Mouse (Mus musculus): ENCODE results near the gene Xrcc5. TPM values are rescaled to one million over a fixed set of nuclear protein-coding genes. Genes with fewer than 3 reads are reported as not detected.

Xrcc5 gene
- 10.3 and 10.9 TPM in 2 replicates for polyA plus RNA-seq (2012; rRNA removed)

DNA sequence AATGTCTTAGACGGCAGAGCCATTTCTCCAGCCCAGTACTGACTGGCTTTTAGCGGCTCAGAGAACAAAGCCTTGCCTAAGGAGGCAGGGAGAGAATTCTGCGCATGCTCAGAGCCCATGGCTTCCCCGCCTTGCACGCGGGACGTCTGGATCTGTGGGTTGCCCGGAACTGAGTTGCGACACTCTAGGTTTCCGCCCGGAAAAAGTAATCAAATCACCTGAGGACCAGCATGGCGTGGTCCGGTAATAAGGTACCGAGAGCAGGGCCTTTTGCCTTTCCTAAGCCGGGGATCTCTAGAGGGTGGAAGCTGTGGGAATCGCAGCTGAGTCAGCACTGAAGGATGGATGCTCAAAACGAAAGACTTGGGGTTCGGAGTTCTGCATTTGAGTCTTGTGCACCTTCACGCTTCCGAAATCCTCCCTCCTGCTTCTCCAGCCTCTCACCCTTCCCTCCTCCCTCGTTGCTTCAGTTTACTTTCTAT lies at the start of gene Xrcc5:
Gene Xrcc5, plus strand, starts transcription at position 105 of the 482 bp plus-strand sequence.
- DNase-seq (ENCODE audit: extremely low spot score in 1 of 2, low spot score in 1 of 2): peak; percentile 91 to 98

GRCm38 (mm10) chr1:72263099-72263498 lies 44.1 kb upstream of the Xrcc5 start:
- DNase-seq (ENCODE audit: extremely low spot score in 1 of 2, low spot score in 1 of 2): no peak

- DNase-seq (ENCODE audit: extremely low spot score in 1 of 2, low spot score in 1 of 2): peak in 1 of 2 experiments; percentile 45
Measured at GRCm38 (mm10) chr1:72278085-72278484, 29.1 kb upstream of the Xrcc5 start.

DNA sequence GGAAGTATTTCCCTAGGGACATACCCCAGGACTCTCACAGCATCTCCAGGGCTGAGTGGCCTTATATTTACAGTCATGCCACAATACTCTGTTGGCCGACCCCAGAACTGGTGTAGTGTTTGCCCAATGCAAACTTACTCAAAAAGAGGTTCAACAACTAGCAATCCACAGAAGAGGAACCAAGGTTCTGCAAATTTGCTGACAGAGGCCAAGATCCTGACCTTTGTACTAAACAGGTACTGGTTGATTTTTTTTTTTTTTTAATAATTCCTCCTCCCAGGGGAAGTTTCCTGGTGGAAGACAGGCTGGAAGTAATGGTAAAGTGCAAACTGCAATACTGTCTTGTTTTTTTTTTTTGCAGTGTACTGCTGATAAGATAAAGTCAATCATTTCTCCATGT lies 24.6 kb upstream of the Xrcc5 start:
- no peak for DNase-seq (ENCODE audit: extremely low spot score in 1 of 2, low spot score in 1 of 2)

DNA sequence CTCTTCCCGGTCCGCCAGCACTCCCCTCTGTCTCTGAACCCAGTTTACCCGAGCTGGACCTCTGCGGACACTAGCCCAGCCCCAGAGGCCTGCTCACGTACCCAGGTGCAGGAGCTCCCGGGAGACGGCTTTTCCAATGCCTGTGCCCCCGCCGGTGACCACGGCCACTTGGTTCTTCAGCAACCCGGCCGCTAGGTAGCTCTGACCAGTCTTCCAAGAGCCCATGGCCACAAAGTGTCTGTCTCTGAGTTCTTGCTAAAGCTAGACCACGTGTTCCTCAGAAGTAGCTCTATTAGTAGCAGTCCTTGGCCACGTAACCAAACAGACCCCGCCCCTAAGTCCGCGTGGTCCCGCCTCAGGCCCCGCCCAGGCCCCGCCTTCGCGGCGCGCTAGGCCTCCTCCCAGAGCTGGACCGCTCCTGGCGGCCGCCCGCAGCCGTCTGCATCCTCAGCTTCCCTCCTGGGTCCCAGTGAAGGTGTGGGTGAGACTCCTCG lies 23.2 kb upstream of the Xrcc5 start, which contains the start of the genes Pecr and Tmem169:
Gene Pecr, minus strand, starts transcription at position 323 of the 494 bp plus-strand sequence.
Gene Tmem169, plus strand, starts transcription at position 378 of the 494 bp plus-strand sequence.
- DNase-seq (ENCODE audit: extremely low spot score in 1 of 2, low spot score in 1 of 2): peak; percentile 92 to 94

- DNase-seq (ENCODE audit: extremely low spot score in 1 of 2, low spot score in 1 of 2): no peak
Measured at GRCm38 (mm10) chr1:72284539-72284938, 22.7 kb upstream of the Xrcc5 start.

DNA sequence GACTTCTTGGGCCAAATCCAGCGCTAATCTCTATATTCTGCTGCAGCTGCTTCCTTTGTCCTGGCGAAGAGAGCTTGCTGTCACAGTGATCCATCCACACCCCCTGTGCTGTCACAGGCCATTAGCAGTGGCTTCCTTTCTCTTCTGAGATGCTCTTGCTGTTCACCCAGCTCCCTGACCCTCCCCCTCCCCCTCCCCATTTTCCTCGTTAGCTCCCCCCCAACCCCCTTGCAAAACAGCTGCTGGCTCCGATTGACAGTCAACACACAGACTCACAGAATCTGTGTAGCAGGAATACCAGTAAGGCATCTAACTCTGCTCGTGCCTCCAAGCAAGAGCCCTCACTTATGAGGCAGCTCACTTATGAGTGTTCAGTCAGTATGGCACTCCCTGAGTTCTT lies 20.3 kb upstream of the Xrcc5 start:
- DNase-seq (ENCODE audit: extremely low spot score in 1 of 2, low spot score in 1 of 2): no peak

DNA sequence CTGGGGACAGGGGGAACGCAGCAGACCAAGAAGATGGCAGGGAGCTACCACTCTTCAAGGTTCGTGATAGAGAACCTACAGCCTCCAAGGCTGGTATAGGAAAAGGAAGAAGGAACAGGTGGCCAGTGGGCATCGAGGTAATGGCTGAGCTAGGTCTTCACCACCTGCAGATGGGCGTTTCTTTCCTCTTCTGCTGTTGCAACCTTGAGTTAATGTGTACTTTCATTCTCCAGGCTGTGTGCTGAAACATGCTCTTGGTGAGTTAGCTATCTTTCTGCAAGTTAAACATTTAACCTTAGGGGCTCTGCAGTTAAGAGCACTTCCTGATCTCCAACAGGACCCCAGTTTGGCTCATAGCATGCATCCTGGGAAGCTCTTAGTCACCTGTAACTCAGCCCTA lies 19.3 kb upstream of the Xrcc5 start:
- DNase-seq (ENCODE audit: extremely low spot score in 1 of 2, low spot score in 1 of 2): no peak

DNA sequence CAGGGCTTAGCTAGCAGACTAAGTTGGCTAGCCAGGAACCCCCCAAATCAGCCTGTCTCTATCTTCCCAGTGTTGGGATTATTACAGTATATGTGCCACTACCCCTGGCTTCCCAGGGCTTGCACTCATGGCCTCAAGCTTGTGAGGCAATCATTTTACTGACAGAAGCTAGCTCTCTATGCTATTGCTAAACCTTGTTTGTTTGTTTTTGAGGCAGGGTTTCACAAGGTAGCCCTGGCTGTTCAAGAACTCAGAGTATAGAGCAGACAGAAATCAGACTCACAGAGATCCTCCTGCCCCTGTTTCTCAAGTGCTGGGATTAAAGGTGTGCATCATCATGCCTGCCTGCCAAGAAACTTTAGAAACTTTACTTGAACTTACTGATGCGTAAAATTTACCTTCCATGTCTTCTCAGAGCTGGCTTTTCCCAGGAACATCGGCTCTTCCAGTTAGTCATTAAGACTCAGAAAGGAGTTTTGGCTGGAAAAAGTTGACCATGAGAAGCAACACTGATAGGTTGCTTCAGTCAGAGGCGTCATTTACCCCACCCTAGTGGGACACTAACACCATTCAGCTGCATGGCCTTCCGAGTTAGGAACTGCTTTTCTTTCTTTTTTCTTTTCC lies 18.6 kb upstream of the Xrcc5 start:
- no peak for DNase-seq (ENCODE audit: extremely low spot score in 1 of 2, low spot score in 1 of 2)

DNA sequence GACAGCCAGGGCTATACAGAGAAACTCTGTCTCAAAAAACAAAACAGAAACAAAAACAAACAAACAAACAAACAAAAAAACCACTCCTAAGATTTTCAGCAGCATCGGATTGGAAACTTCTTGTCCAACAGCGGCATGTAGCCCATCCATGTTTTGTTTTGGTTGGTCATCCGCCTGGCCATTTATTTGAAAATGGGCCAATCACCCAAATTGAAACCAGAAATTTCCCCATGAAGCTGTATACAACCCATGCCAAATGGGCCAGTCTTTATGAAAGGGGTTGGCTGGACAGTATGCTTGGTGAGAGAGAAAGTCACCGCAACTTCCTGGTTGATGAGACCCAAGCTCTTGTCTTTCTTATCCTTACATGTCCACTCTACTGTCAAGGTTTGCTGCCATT lies 16.3 kb upstream of the Xrcc5 start:
- no peak for DNase-seq (ENCODE audit: extremely low spot score in 1 of 2, low spot score in 1 of 2)

DNA sequence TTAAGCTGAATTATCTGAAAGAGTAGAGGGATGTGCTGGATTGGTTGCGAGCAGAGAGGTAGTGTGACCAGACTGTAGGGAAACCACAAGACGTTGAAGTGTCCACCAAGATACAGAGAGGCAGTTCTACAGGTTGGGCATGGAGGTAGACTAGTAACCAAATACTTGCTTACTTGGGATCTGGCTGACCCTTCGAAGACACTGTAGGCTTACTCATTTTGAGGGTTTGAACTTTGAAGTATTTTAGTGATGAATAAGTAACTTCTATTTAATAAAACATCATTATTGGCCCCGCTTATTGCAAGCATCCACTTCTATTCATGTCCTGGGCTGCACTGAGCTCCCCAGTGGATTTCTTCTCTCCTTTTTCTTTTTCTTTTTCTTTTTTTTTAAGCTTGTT lies 15.8 kb upstream of the Xrcc5 start:
- no peak for DNase-seq (ENCODE audit: extremely low spot score in 1 of 2, low spot score in 1 of 2)

DNA sequence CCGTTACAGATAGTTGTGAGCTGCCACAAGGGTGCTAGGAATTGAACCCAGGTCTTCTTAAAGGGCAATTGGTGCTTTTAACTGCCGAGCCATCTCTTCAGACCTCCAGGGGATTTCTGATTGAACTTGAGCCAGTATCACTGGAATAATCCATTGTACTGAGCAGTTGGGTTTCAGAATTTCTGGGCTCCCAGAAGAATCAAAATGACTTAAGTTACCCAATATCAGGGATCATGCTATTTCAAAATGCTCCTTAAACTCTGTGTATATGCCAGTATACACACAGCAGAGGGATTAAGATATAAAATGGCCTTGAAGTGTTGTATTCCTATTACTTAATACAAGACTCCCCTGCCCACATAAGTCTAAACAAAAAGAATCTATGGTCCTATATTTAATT lies 15.3 kb upstream of the Xrcc5 start:
- DNase-seq (ENCODE audit: extremely low spot score in 1 of 2, low spot score in 1 of 2): no peak

DNA sequence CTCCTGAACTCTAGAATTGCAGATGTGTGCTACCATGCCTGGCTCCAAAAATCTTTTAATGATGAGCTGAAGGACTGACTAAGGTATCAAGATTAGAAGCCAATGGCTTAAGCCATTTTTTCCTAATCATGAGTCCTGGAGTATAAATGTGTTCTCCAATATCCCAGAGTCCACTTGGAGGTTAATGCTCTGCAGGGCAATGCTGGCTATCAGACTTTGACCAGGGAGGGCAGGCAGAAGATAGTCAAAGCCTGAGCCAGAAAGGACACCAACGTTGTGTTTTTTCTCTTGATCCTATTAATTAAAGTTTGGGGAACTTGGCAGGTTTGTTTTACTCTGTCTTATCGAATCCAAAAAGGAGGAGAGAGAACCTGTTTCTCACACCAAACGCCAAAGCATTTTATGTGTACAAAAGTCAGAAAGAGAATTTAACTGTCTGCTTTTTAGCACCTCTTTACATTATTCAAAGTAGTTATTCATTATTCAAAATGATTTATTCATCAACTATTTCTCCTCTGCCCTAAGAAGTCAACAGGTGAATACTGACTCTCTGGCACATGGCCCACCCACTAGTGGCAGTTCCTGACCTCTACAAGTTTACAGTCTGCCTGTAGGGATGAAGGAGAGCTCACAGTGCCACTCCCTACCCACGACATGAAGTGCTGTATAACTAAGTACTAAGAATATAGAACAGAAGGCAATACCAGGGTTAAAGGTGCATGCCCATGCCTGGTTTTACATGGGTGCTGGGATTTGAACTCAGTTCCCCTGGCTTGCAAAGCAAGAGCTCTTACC lies 13.2 kb upstream of the Xrcc5 start:
- DNase-seq (ENCODE audit: extremely low spot score in 1 of 2, low spot score in 1 of 2): no peak

GRCm38 (mm10) chr1:72295746-72296145 lies 11.5 kb upstream of the Xrcc5 start:
- DNase-seq (ENCODE audit: extremely low spot score in 1 of 2, low spot score in 1 of 2): peak in 1 of 2 experiments; percentile 39

DNA sequence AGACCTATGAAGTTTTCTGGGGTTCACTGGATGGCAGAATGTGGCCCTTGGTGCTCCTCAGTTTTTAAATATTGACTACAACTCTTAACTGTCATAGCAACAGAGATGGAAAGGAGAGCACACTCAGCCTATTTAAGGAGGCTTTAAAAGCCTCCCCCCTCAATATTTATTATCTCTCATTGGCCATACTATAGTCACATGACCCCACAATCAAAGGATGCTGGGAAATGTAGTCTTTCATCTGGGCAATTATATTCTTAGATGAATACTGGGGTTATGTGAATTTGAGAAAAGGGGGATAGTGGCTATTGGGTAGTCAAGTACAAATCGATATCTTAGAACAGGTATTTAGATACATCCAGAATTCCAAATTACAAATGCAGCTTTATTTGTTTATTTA lies 5.4 kb upstream of the Xrcc5 start:
- DNase-seq (ENCODE audit: extremely low spot score in 1 of 2, low spot score in 1 of 2): no peak

DNA sequence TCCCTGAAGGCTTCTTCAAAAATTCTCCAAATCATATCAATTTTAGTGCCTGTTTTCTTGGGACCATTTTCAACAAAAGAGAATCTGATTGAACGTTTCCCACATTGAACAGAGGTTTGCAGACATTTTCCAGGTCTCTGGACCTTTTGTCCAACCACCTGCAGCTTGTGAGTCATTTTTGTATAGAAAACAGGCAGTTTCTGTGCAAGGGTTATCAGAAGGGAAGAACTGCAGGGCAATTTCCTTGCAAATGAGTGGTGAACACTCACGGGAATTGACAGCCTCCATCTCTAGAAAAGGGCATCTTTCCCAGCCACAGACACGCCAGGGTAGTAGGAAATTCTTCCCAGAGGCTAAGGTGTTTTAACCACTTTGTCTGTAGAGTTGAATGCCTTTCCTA lies 980 bp upstream of the Xrcc5 start:
- no peak for DNase-seq (ENCODE audit: extremely low spot score in 1 of 2, low spot score in 1 of 2)

DNA sequence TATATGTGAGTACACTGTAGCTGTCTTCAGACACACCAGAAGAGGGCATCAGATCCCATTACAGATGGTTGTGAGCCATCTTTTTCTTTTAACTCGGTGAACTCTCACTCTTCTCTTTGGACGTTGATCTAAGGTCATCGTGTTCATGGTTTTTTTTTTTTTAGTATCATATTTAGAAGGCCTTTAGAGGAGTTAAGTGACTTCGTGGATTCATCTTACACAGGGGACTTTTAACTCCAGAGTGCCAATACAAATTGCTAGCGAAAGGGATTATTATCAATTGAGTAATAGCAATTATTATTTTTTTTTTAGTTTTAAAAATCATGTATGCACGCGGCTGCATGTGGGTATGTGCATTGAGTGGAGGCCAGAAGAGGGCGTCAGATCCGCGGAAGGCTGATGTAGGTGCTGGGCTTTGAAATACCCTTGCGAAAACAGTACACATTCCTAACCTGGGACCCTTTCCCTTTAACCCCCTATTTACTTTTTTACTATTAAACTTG lies 491 bp upstream of the Xrcc5 start:
- DNase-seq (ENCODE audit: extremely low spot score in 1 of 2, low spot score in 1 of 2): peak in 1 of 2 experiments; percentile 59

DNA sequence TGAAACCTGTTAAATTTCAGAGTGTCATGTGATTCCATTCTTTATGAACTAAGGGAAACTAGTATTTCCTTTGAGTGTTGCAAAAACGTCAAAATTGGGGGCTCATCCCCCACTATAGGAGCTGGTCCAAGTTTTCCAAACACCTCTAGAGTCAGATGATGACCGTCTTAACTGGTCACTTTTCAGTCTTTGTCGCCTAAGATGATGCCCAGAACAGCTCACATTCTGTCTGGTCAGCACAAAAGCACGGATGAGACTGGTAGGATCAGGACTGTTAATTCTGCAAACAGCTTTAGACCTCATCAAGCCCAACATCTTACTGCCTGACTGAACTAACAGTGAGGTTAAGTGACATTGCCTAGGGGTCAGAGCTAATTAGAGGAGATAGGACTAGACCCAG lies 1.7 kb downstream of the Xrcc5 start:
- DNase-seq (ENCODE audit: extremely low spot score in 1 of 2, low spot score in 1 of 2): no peak

DNA sequence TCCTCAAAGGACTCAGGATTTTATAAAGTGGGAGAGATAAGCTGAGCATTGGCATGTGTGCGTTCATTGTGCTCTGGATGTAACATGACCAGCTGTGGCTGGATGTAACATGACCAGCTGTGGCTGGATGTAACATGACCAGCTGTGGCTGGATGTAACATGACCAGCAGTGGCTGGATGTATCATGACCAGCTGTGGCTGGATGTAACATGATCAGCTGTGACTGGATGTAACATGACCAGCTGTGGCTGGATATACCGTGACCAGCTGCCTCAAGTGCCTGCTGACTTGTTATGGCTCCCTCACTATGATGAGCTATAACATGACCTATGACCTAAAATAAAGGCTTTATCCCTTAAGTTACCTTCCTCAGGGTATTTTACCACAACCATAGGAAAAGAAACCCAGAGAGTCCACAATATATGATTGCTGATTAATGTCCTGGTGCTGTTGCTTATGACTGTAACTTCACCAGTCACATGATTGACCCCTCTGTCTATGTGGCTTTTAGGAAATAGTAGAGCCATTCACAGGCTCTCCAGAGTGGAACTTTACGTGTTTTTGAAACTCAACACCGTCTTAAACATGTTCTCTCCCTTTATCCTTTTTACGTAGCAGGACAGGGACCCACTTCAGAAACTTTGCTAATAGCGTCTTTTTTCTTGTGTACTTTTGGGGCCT lies 2.7 kb downstream of the Xrcc5 start:
- no peak for DNase-seq (ENCODE audit: extremely low spot score in 1 of 2, low spot score in 1 of 2)

DNA sequence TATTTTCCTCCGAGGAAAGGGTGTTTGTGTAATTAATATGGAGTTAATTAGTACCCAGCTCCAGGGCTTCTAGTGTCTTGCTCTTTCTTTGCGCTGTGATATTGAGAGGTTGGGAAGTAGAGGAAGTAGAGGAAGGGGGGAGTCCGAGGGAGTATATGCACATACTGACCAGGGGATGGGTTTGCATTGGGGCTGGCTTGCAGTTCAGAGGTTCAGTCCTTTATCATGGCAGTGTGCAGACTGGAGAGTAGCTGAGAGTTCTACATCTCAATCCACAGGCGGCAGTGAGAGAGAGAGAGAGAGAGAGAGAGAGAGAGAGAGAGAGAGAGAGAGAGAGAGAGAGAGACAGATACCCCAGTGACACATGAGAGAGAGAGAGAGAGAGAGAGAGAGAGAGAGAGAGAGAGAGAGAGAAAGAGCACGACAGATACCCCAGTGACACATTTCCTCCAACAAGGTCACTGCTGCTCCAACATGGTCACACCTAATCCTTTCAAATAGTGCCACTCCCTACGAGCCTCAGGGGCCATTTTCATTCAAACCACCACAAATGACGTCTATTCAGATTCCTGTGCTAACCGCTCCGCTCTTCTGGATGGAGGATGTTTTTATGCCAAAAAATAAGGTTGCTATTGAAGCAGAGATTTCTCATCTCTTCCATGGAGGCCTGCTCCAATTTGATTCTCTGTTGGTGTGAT lies 5.6 kb downstream of the Xrcc5 start:
- no peak for DNase-seq (ENCODE audit: extremely low spot score in 1 of 2, low spot score in 1 of 2)
